Mouse (Mus musculus) c-Kit-positive CD71-positive TER-119-positive erythroid progenitor cells, embryonic 14.5 days (primary cell): ENCODE data around the gene Cox17.
A peak's percentile ranks its signal among the peaks of the same experiment; 100 is the strongest.

ENCODE experiments used
- DNase-seq: peaks from one replicate; pipeline ENCODE4 v3.0.0-alpha.2; 2013; ENCODE audit warnings: low spot score

The Cox17 gene

DNA sequence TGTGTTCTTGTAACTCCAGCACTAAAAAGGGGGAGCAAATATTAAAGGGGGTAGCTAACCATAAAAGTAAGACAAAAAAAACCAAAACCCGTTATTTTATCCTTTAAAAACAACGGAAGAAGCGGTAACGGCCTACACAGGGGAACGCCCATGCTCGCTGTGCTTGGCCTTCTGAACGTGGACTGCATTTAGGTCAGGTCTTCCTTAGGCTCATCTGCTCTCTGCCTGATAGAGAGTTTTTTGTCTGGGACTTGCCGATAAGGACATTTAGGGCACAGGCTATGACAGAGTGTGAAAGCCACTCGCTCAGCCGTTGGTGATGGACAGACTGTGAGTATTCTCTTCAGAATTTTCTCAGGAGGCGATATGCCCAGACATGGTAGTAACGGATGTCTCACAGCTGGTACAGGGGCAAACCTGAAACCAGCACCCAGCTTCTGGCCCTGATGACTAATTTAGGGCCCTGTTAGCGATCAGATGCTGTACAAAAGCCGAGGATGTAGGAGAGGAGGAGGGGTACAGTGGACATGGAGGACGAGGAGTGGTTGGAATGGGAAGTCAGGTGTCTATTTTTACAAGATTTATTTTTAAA lies 25.0 kb downstream of the Cox17 start:
- DNase-seq: peak; percentile 98

DNA sequence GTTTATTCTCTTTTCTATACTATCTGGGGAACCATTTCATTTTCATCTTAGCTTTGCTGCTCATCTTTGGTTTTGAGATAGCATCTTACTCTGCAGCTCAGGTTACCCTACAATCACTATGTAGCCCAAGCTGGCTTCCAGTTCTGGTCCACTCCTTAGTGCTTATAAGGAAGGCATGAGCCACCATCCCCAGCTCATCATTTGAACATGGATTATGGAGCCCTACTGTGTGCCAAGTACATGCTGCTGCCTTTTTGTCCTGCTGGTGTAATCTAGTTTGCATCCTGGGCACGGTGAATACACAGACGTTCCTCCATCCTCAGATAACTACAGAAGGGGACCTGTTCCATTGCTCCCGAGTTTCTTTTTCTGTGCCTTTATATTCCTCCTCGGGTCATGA lies 26.1 kb downstream of the Cox17 start:
- no peak for DNase-seq

GRCm38 (mm10) chr16:38373439-38373838 lies 26.6 kb downstream of the Cox17 start:
- no peak for DNase-seq

GRCm38 (mm10) chr16:38373941-38374340 lies 27.1 kb downstream of the Cox17 start:
- DNase-seq: no peak

DNA sequence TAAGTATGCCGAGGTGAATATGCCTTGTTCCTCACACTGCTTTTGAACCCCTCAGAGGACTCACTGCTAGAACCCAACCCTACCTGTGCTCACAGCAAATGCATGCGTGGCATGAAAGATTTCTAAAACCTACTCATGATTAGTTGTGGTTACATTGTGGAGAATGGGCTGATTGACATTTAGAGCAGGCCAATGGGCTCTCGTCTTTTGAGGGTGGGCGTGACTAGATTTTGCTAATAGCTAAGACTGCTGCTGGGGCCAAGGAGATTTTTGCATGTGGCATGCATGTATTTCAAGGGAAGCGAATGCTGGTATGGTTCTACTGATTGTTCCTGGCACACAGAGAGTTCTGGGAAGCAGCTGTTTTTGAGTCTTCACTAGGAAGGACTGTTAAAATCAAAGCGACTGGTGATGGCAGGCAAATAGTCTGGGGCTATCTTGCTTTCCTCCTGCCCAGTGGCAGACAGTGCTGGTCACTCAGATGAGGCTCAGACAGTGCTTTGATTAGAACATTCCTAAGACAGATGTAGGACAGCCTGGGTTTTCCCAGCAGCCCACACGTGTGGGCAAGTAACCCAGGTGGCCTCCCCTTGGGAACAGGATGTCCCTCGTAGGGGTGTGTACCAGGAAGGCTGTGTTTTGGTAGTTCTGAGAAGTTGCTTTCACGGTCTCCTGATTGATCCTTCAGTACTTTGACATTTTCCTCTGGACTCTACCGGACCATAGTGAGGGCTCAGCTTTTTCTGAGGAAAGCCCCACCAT lies 27.8 kb downstream of the Cox17 start:
- peak; percentile 80 for DNase-seq

- DNase-seq: no peak
Measured at GRCm38 (mm10) chr16:38375182-38375581, 28.4 kb downstream of the Cox17 start.

DNA sequence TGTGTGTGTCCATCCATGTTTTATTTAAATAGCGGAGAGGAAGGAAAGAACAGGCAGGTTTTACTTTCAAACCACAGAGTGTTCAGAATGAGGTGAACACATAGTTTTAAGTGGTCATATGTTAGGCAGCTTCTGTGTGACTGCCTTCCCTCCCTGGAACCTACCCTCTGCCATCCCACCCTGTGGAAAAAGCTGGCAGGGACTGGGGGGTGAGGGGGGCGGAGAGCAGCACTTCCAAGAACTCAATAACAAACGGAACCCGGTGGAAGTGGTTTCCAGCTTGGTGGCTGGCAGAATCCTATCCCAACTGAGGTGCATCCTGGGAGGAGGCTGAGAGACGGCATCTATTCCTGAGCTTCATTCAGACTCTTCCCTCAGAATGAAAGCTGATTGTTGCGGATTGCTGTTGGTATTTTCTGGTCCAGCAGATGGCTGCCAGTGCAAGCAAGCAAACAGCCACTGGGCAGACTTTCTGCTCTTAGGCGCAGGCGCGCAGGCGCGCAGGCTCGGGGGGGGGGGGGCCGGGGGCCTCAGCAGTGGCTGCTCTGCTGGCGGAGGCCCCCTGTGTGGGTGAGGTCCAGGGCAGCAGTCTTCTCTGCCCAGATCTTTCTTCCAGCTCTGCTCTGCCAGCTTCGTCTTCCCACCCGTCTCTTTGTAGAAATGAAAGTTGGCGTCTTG lies 29.5 kb downstream of the Cox17 start:
- no peak for DNase-seq

DNA sequence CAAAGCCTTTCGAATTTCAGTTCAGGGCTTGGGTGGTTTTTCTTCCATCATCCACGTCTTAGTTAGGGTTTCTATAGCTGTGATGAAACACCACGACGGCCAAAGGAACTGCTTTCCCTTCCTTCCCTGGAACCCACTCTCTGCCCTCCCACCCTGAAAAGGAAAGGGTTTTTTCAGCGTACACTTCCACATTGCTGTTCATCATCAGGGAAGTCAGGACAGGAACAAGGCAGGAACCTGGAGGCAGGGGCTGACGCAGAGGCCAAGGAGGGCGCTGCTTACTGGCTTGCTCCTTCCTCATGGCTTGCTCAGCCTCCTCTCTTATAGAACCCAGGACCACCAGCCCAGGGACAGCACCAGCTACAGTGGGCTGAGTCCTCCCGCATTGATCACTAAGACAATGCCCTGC lies 30.1 kb downstream of the Cox17 start:
- DNase-seq: no peak

DNA sequence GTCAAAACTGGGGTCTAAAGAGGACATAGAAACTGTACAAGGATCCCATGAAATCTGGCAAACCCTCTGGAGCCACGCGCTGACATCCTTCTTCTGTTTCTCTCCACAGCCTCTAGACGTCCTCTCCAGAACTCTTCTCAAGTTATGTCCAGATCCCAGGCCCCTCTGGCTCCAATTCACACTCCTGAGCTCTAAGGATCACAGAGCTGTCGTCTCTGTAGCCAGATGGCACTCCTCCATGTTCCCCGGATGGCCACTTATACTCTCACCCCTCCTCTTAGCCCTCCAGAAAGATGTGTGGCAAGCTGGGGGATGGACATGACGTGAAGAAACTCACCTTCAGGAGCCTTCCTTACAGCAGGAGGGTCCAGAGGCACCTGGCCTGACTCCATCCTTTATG lies 30.8 kb downstream of the Cox17 start:
- no peak for DNase-seq

- DNase-seq: no peak
Measured at GRCm38 (mm10) chr16:38378591-38378990, 31.8 kb downstream of the Cox17 start.

DNA sequence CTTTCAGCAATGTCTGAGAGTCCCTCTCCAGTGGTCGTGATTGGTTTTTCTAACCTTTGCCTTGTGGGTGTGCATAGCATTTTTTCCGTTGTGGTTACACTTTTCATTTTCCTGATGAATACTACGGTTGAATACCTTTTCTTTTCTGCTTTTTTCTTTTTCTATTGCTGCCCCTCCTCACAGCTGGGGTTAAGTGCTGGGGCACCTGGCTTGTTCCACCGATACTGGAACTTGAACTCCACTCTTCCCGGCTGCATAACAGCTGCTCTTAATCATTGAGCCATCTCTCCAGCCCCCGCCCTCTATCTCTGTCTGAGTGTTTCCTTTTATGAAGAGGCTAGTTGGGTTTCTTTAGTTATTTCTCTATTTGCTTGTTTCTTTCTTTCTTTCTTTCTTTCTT lies 32.3 kb downstream of the Cox17 start:
- no peak for DNase-seq

- no peak for DNase-seq
Measured at GRCm38 (mm10) chr16:38379493-38379892, 32.7 kb downstream of the Cox17 start.

DNA sequence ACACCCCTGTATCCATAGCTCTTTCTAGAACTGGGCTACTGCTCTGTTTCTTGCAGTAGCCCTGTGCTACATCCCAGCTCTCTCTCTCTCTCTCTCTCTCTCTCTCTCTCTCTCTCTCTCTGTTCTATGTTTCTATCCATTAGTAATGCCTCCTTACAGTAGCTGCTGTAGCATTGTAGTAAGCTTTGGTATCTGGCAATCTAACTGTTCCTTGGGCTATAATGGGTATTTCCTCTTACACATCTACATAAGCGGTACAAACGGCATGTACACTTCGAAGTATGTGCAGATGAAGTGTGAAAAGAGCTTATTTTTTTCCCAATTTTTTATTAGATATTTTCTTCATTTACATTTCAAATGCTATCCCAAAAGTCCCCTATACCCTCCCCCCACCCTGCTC lies 33.1 kb downstream of the Cox17 start:
- no peak for DNase-seq

- DNase-seq: no peak
Measured at GRCm38 (mm10) chr16:38383683-38384082, 36.9 kb downstream of the Cox17 start.

- no peak for DNase-seq
Measured at GRCm38 (mm10) chr16:38385184-38385634, 38.4 kb downstream of the Cox17 start.

DNA sequence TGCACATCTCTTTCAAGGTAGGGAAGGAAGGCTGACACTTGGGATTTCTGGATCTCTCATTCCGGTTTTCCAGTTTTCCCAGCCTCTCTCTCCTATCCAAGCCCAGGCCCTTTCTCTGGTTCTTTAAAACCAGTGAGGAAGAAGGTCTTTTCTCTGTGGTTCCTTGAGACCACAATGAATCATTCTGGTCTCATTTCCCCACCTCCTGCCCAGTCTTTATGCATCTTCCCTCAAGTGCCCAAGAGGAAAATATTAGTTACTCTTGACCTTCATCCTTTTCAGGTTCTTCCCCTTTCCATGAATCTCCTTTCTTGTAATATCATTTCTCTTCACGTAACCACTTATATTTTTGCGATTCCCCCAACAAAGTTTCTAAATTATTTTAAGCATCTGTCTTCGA lies 38.9 kb downstream of the Cox17 start:
- DNase-seq: no peak

GRCm38 (mm10) chr16:38387389-38387788 lies 40.6 kb downstream of the Cox17 start:
- DNase-seq: no peak

GRCm38 (mm10) chr16:38388757-38389156 lies 42.0 kb downstream of the Cox17 start:
- DNase-seq: no peak

DNA sequence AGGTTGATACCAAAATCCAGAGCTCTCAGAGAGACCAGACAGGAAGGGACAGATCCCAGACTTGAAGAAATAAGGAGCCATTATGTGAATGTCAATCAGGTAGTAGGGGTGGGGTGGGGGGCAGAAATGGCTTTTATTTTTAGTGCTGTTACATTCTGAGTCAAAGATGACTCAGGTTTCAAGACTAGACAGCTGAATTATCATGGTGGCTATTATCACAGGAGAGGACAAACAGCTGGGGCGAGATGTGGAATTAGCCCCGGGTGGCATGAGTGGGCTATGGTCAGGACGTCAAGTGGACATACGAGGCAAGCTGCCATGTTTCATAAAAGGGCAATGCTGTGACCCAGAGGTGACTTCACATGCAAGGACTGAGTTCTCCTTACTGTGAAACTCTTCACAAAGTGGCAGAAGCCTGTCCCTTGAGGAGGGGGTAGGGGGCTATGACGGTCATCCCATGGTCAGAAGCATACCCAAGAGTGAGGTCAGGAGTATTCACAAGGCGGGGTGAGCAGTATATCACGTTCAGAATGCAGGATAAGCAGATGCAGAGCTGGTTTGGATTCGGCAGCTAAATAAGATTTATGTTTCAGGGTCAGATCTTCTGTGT lies 42.6 kb downstream of the Cox17 start:
- DNase-seq: no peak

GRCm38 (mm10) chr16:38390322-38390721 lies 43.5 kb downstream of the Cox17 start:
- no peak for DNase-seq

DNA sequence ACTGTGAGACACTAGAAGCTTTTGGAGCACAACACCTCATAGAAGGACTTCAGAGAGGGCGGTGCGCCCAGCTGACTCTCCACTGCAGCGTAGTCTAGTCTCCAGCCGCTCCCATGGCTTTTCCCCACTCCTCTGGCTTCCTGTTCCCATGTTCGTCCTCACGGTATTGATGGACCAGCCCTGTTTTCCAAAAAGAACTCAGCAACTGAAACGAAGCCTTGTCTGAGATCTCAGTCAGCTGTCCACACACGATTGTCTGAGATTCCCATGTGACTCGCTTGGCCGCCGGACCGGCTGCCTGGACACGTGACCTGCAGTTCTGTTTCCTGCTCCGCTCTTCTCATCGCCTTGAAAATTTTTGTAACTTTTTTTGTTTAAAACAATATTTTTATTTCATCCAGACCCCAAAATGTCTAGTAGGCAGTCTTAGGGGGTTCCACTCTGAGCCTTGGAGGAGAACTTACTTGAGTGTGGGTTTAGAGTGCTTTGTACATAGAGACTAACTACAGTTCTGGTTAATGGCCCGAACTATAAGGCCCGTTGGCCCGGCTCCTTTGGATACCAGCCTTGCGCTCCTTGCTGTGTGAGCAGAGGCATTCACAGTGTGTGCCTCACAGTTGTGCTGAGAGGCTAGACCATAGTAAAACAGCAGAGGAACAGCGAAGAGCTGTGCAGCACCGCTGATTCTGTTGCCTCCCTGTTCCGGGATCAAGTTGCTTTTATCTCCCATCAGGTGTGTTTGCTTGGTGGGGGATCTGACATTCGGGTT lies 45.5 kb downstream of the Cox17 start:
- no peak for DNase-seq

DNA sequence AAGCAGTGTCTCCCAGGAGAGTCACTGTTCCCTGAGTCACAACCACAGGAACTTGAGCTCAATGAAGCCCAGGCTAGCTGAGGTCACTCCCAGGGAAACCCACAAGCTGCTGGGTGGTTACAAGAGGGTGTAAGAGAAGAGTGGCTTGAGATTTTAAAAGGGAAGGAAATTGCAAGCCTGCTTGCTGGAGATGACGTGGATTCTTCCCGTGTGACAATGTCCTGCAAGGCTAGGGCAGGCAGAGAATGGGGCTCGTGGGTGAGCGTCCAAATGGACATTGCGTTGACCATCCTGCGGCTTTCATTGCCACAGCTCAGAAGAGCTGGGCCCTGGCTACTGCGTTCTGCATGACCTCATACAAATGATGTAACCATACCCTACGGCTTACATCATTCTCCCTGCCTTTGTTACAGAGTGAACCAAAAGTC lies 47.4 kb downstream of the Cox17 start:
- no peak for DNase-seq
